ENCODE assay signal across 9 mouse cellular contexts in the genomic region with DNA sequence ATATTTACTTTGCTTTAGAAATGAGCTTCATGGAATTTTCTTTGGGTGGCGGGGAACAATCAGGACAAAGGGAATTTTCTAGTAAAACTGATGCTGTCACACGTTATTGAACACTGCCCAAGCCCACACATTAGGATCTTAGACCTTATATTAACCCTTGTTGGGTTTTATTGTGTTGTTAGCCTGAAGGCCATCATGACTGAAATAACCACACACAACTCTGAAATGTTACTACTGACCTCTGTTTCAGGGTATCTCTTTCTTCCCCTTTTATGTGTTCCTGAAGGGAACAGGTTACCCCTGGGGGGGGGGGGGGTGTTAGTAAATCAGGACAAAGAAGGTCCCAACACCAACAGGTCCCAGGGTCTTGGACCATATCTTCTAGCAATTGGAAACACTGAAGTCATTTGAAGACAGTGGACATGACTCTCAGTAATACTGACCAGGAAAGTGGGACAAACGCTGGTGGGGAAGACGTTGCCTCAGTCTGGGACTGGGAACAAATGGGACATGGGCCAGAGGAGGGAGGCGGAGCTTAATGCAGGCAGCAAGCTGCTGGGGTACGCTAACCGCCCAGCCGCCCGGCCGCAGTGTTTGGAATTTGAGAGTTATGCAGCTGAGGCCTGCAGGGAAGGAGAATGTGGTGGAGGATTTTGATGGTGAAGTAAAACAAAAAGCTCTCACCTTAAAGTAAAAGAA.
DNase-seq lines count a peak whose midpoint lies in the region; ATAC-seq and TF ChIP-seq lines count a peak whose summit lies in the region.
"Had no signal": no experiment of that assay in that cellular context is flagged by ENCODE, and none has a peak within 500 bp of the region (broad histone marks: within the 10 kb centered on the region; RNA-seq: fewer than 3 reads in every experiment).

No protein-coding gene starts in this region.

- H3K4me3 ChIP-seq in midbrain, embryonic 10.5 days = no peak overlapping the region
- H3K4me3 ChIP-seq in midbrain, postnatal 0 days (ENCODE audit: low read depth, low read length) = no peak overlapping the region
- H3K4me3 ChIP-seq in heart, embryonic 11.5 days (ENCODE audit: low read depth, low read length) = no peak overlapping the region
- H3K4me3 ChIP-seq in stomach, embryonic 15.5 days (replicated peaks) = no peak overlapping the region
- H3K4me3 ChIP-seq: myocyte had no signal

- H3K4me2 ChIP-seq in midbrain, postnatal 0 days (ENCODE audit: low read depth, low read length, poor library complexity, severe bottlenecking) = no peak overlapping the region
- peak overlapping the region; percentile 54 for H3K4me2 ChIP-seq in heart, embryonic 11.5 days
- peak overlapping the region; percentile 29; the same call in 1 of the 2 replicates for H3K4me2 ChIP-seq in stomach, embryonic 15.5 days

- peaks cover 10% of the 10 kb centered on the region for H3K9me3 ChIP-seq in midbrain, embryonic 10.5 days (replicated peaks)
- H3K9me3 ChIP-seq in midbrain, postnatal 0 days (ENCODE audit: low read length) = no peaks in the 10 kb centered on the region
- H3K9me3 ChIP-seq in heart, embryonic 11.5 days (replicated peaks; ENCODE audit: control insufficient read depth, low read length) = no peaks in the 10 kb centered on the region
- H3K9me3 ChIP-seq in stomach, embryonic 15.5 days = no peaks in the 10 kb centered on the region

- 0 out of 2 replicates have a peak, but pooled peaks cover 2% of the 10 kb centered on the region for H3K36me3 ChIP-seq in midbrain, embryonic 10.5 days
- H3K36me3 ChIP-seq in midbrain, postnatal 0 days (ENCODE audit: insufficient read depth, low read length) = no peaks in the 10 kb centered on the region
- peaks cover 2% of the 10 kb centered on the region; the same call in 1 of the 2 replicates for H3K36me3 ChIP-seq in heart, embryonic 11.5 days (ENCODE audit: control insufficient read depth, insufficient read depth, low read length)
- peaks cover 3% of the 10 kb centered on the region; the same call in 1 of the 2 replicates for H3K36me3 ChIP-seq in stomach, embryonic 15.5 days

- peaks cover 26% of the 10 kb centered on the region for H3K4me1 ChIP-seq in midbrain, embryonic 10.5 days
- no peaks in the 10 kb centered on the region for H3K4me1 ChIP-seq in midbrain, postnatal 0 days (ENCODE audit: insufficient read depth, low read length)
- peaks cover 40% of the 10 kb centered on the region for H3K4me1 ChIP-seq in heart, embryonic 11.5 days (ENCODE audit: control insufficient read depth, insufficient read depth, low read length)
- peaks cover 32% of the 10 kb centered on the region for H3K4me1 ChIP-seq in stomach, embryonic 15.5 days

- peaks cover 26% of the 10 kb centered on the region; the same call in 1 of the 2 replicates for H3K27me3 ChIP-seq in midbrain, embryonic 10.5 days (ENCODE audit: low read depth, poor library complexity, severe bottlenecking)
- H3K27me3 ChIP-seq in midbrain, postnatal 0 days (ENCODE audit: insufficient read depth, low read length) = no peaks in the 10 kb centered on the region
- no peaks in the 10 kb centered on the region for H3K27me3 ChIP-seq in heart, embryonic 11.5 days (ENCODE audit: control insufficient read depth, insufficient read depth, low read length)
- no peaks in the 10 kb centered on the region for H3K27me3 ChIP-seq in stomach, embryonic 15.5 days (replicated peaks)

- no peak for DNase-seq in midbrain, embryonic 10.5 days (ENCODE audit: low spot score)
- no peak for DNase-seq in midbrain, postnatal 0 days (ENCODE audit: low spot score)
- peak; percentile 74 for DNase-seq in kidney, postnatal 10 days
- DNase-seq in urinary bladder, adult 18-20 months (ENCODE audit: low spot score in 2 of 2) = no peak
- DNase-seq in natural killer cell, adult 2 months (ENCODE audit: low spot score in 2 of 2) = no peak

- no peak for ATAC-seq in midbrain, postnatal 0 days (ENCODE audit: low FRiP score)
- ATAC-seq in heart, embryonic 11.5 days (replicated peaks; ENCODE audit: insufficient number of reproducible peaks, low FRiP score, low TSS enrichment) = no peak
- ATAC-seq in stomach, embryonic 15.5 days (ENCODE audit: insufficient read depth, low FRiP score, low read depth) = peak; percentile 15; the same call in 1 of the 2 replicates
- ATAC-seq in megakaryocyte-erythroid progenitor cell, adult 5-6 weeks (replicated peaks; ENCODE audit: low FRiP score, low TSS enrichment, poor library complexity, severe bottlenecking) = no peak

- whole genome bisulfite sequencing in midbrain, embryonic 10.5 days = 75% methylated on average over 10 of the region's 10 CpGs
- 72% methylated on average over 10 of the region's 10 CpGs for WGBS in midbrain, postnatal 0 days
- WGBS in heart, embryonic 11.5 days (ENCODE audit: insufficient replicate concordance) = 73% methylated on average over 10 of the region's 10 CpGs
- WGBS in stomach, embryonic 15.5 days = 70% methylated on average over 10 of the region's 10 CpGs

- TF ChIP-seq CTCF in midbrain, postnatal 0 days (IDR thresholded peaks at IDR 0.05) = no peak

- peak overlapping the region; percentile 63 for H3K27ac ChIP-seq in midbrain, embryonic 10.5 days (replicated peaks)
- no peak overlapping the region for H3K27ac ChIP-seq in midbrain, postnatal 0 days (ENCODE audit: low read depth, low read length)
- peak overlapping the region; percentile 87 for H3K27ac ChIP-seq in heart, embryonic 11.5 days (ENCODE audit: low read depth, low read length)
- peak overlapping the region; percentile 71; the same call in 1 of the 2 replicates for H3K27ac ChIP-seq in stomach, embryonic 15.5 days

- no peak overlapping the region for H3K9ac ChIP-seq in midbrain, postnatal 0 days (replicated peaks; ENCODE audit: low read length, poor library complexity, severe bottlenecking)
- no peak overlapping the region for H3K9ac ChIP-seq in heart, embryonic 11.5 days (ENCODE audit: low read depth, low read length)
- H3K9ac ChIP-seq in stomach, embryonic 15.5 days = no peak overlapping the region
